Mouse (Mus musculus): ENCODE measurements around the gene Serpinf2.
A peak's percentile ranks its signal among the peaks of the same experiment; 100 is the strongest.

Gene Serpinf2

DNA sequence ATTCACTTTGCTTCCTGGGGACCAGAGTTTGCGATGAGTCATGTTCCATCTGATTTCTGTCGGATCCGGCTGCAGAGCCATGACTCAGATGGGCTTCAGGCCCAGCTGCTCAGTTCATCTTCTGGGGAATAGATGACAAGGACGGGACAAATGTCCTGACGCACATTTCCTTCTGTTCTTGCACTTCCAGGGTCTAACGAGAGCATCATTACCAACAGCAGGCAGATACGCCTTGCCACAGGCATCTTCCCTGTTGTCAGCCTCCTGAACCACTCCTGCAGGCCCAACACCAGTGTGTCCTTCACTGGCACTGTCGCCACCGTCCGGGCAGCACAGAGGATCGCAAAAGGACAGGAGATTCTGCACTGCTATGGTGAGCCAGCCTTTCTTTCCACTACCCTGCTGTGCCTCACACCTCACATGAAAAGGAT, 40.0 kb downstream of the Serpinf2 start:
- DNase-seq (ENCODE audit: extremely low read depth, insufficient read length, low spot score) = peak; percentile 67

- DNase-seq (ENCODE audit: extremely low read depth, insufficient read length, low spot score) = no peak
Measured at GRCm38 (mm10) chr11:75397452-75397851, 41.9 kb downstream of the Serpinf2 start.

- DNase-seq (ENCODE audit: extremely low read depth, insufficient read length, low spot score) = peak; percentile 13
Measured at GRCm38 (mm10) chr11:75395611-75396010, 43.8 kb downstream of the Serpinf2 start.

GRCm38 (mm10) chr11:75383529-75383928, 55.9 kb downstream of the Serpinf2 start:
- peak; percentile 62 for DNase-seq (ENCODE audit: extremely low read depth, insufficient read length, low spot score)
